Mouse (Mus musculus): ENCODE data around the gene Chit1. TPM values are rescaled to one million over a fixed set of nuclear protein-coding genes. Genes with fewer than 3 reads are reported as not detected.

The Chit1 gene
- polyA plus RNA-seq, 1 experiment = not detected

- H3K36me3 ChIP-seq (ENCODE audit: control insufficient read depth) = peaks cover 3% of the 10 kb centered on the region; the same call in 1 of the 2 replicates
- peaks cover 11% of the 10 kb centered on the region for H3K27me3 ChIP-seq (ENCODE audit: control insufficient read depth)
- no peak overlapping the region for H3K4me3 ChIP-seq (replicated peaks)
- H3K9me3 ChIP-seq (ENCODE audit: control insufficient read depth, low read length) = no peaks in the 10 kb centered on the region
- peaks cover 97% of the 10 kb centered on the region for H3K4me1 ChIP-seq (ENCODE audit: control insufficient read depth)
- TF ChIP-seq GATA1 (IDR thresholded peaks at IDR 0.05; ENCODE audit: low read length) (no peak), TAL1 (IDR thresholded peaks at IDR 0.05; ENCODE audit: low read length) (no peak)
Observed at GRCm38 (mm10) chr1:134095721-134096120, 15.3 kb upstream of the Chit1 start.

GRCm38 (mm10) chr1:134096264-134096934, 14.6 kb upstream of the Chit1 start:
- H3K36me3 ChIP-seq (ENCODE audit: control insufficient read depth) = peaks cover 3% of the 10 kb centered on the region; the same call in 1 of the 2 replicates
- H3K4me3 ChIP-seq (replicated peaks) = no peak overlapping the region
- no peaks in the 10 kb centered on the region for H3K9me3 ChIP-seq (ENCODE audit: control insufficient read depth, low read length)
- H3K27me3 ChIP-seq (ENCODE audit: control insufficient read depth) = peaks cover 11% of the 10 kb centered on the region
- TF ChIP-seq TAL1 (IDR thresholded peaks at IDR 0.05; ENCODE audit: low read length) (no peak), GATA1 (IDR thresholded peaks at IDR 0.05; ENCODE audit: low read length) (no peak)
- H3K4me1 ChIP-seq (ENCODE audit: control insufficient read depth) = peaks cover 97% of the 10 kb centered on the region

GRCm38 (mm10) chr1:134097080-134097855, 13.8 kb upstream of the Chit1 start:
- Histone ChIP-seq H3K9me3 (ENCODE audit: control insufficient read depth, low read length) (no peaks in the 10 kb centered on the region), H3K4me1 (ENCODE audit: control insufficient read depth) (peaks cover 95% of the 10 kb centered on the region), H3K27me3 (ENCODE audit: control insufficient read depth) (peaks cover 14% of the 10 kb centered on the region), H3K36me3 (ENCODE audit: control insufficient read depth) (peaks cover 3% of the 10 kb centered on the region; the same call in 1 of the 2 replicates), H3K4me3 (replicated peaks) (no peak overlapping the region)
- TF ChIP-seq TAL1 (IDR thresholded peaks at IDR 0.05; ENCODE audit: low read length) = no peak
- TF ChIP-seq GATA1 (IDR thresholded peaks at IDR 0.05; ENCODE audit: low read length) = no peak

GRCm38 (mm10) chr1:134097956-134098725, 12.9 kb upstream of the Chit1 start:
- Histone ChIP-seq H3K27me3 (ENCODE audit: control insufficient read depth) (peaks cover 14% of the 10 kb centered on the region), H3K4me1 (ENCODE audit: control insufficient read depth) (peaks cover 87% of the 10 kb centered on the region), H3K9me3 (ENCODE audit: control insufficient read depth, low read length) (no peaks in the 10 kb centered on the region), H3K4me3 (replicated peaks) (peak overlapping the region; percentile 68), H3K36me3 (ENCODE audit: control insufficient read depth) (peaks cover 3% of the 10 kb centered on the region; the same call in 1 of the 2 replicates)
- TF ChIP-seq GATA1 (IDR thresholded peaks at IDR 0.05; ENCODE audit: low read length) (no peak), TAL1 (IDR thresholded peaks at IDR 0.05; ENCODE audit: low read length) (no peak)

DNA sequence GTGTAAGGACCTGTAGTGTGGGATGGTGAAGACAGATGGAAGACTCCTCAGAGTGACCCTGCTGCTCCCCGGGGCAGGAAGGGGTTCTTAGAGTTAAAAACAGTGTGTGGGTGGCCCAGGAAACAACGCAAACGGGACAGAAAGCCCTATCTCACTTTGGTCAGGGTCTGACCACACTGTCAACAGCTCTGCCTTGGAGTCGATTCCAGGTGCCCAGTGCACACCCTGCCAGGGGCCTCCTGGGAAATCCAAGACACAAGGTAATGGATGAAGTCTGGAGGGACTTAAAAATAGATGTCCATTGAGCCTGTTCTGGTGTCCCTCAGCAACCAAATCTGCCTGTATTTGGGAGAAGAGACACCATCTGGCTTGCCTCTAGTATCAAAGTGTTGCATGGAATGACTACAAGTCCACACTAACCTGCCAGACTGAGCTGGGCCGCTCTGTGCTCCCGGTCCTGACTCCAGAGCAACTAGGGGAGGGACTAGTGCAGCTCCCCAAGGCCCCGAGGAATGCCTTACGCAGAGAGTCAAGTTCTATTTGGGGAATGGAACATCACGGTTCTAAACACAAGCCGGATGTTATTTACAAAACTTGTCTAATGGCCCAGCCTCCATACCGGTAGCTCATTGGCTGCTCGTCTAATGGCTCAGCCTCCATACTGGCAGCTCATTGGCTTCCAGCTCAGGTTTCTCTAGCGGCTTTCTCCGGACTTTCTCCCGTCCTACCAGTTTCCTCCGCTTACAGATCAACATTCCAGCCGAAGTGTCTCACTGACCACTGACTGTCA, 12.1 kb upstream of the Chit1 start:
- Histone ChIP-seq H3K9me3 (ENCODE audit: control insufficient read depth, low read length) (no peaks in the 10 kb centered on the region), H3K4me1 (ENCODE audit: control insufficient read depth) (peaks cover 83% of the 10 kb centered on the region), H3K27me3 (ENCODE audit: control insufficient read depth) (peaks cover 19% of the 10 kb centered on the region), H3K4me3 (replicated peaks) (peak overlapping the region; percentile 68), H3K36me3 (ENCODE audit: control insufficient read depth) (peaks cover 3% of the 10 kb centered on the region; the same call in 1 of the 2 replicates)
- TF ChIP-seq GATA1 (IDR thresholded peaks at IDR 0.05; ENCODE audit: low read length) = no peak

DNA sequence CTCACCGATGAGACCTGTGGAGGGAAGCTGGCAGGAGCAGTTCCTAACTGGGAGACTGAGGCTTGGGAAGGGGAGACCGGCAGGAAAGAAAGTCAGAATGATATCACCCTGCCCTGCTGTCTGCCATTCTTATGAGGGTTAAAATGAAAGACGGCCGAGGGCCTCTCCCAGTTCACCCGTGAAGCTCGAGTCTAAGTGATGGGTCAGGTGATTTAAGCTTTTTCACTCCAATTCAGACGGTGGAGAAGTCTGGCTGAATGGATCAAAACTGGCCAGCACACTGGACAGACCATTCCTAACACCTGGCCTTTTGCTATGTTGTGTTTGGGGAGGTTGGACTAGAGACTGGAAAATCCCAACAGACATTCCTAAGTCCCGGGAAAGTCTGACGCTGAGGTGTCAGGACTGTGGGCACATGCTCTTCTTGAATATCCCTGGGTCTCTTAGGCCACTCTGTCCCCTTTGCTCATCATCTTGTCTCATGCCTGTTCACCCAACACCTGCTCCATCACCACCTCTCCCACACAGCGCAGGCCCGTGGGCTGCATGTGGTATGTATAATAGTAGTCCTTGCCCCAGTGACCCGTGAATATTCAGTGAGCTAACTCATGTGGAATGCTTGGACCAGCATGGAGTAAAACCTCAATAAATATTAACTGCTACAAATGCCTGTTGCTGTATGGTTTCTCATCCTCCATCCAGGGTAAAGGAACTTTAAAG, 11.4 kb upstream of the Chit1 start:
- TF ChIP-seq TAL1 (IDR thresholded peaks at IDR 0.05; ENCODE audit: low read length) = no peak
- TF ChIP-seq GATA1 (IDR thresholded peaks at IDR 0.05; ENCODE audit: low read length) = no peak
- peak overlapping the region; percentile 68 for H3K4me3 ChIP-seq (replicated peaks)
- peaks cover 3% of the 10 kb centered on the region; the same call in 1 of the 2 replicates for H3K36me3 ChIP-seq (ENCODE audit: control insufficient read depth)
- peaks cover 82% of the 10 kb centered on the region for H3K4me1 ChIP-seq (ENCODE audit: control insufficient read depth)
- H3K27me3 ChIP-seq (ENCODE audit: control insufficient read depth) = peaks cover 21% of the 10 kb centered on the region
- no peaks in the 10 kb centered on the region for H3K9me3 ChIP-seq (ENCODE audit: control insufficient read depth, low read length)

DNA sequence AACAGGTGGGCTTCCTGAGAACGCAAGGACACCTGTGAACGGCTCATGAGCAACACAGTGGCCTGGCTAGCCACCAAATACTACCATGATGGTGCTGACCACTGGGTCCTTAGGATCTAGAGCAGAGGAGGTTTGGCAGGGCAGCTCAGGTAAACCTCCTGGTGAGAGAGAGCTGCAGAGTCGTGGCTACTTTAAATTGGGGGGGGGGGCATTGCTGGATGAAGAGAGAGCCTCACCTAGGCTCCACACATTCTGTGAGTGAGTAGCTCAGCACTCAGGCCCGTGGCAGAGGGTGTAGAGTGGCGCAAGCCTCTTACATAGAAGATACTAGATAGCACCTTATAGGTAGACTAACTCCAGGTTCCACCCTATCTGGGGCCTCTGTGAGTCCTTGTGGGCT, 10.6 kb upstream of the Chit1 start:
- peaks cover 82% of the 10 kb centered on the region for H3K4me1 ChIP-seq (ENCODE audit: control insufficient read depth)
- H3K9me3 ChIP-seq (ENCODE audit: control insufficient read depth, low read length) = no peaks in the 10 kb centered on the region
- TF ChIP-seq GATA1 (IDR thresholded peaks at IDR 0.05; ENCODE audit: low read length) (no peak), TAL1 (IDR thresholded peaks at IDR 0.05; ENCODE audit: low read length) (no peak)
- peaks cover 21% of the 10 kb centered on the region for H3K27me3 ChIP-seq (ENCODE audit: control insufficient read depth)
- peaks cover 3% of the 10 kb centered on the region; the same call in 1 of the 2 replicates for H3K36me3 ChIP-seq (ENCODE audit: control insufficient read depth)
- H3K4me3 ChIP-seq (replicated peaks) = peak overlapping the region; percentile 68

- peaks cover 3% of the 10 kb centered on the region; the same call in 1 of the 2 replicates for H3K36me3 ChIP-seq (ENCODE audit: control insufficient read depth)
- H3K27me3 ChIP-seq (ENCODE audit: control insufficient read depth) = peaks cover 26% of the 10 kb centered on the region
- no peak for TF ChIP-seq TAL1 (IDR thresholded peaks at IDR 0.05; ENCODE audit: low read length)
- no peak for TF ChIP-seq GATA1 (IDR thresholded peaks at IDR 0.05; ENCODE audit: low read length)
- no peaks in the 10 kb centered on the region for H3K9me3 ChIP-seq (ENCODE audit: control insufficient read depth, low read length)
- peaks cover 82% of the 10 kb centered on the region for H3K4me1 ChIP-seq (ENCODE audit: control insufficient read depth)
- no peak overlapping the region for H3K4me3 ChIP-seq (replicated peaks)
Observed at GRCm38 (mm10) chr1:134100928-134101327, 10.1 kb upstream of the Chit1 start.
